Mouse (Mus musculus) colon, adult 2 months (tissue): ENCODE results near the gene Ccdc85a. TPM values are rescaled to one million over a fixed set of nuclear protein-coding genes. Genes with fewer than 3 reads are reported as not detected.

Source experiments
- polyA plus RNA-seq: library from polyadenylated mRNA; depleted of rRNA; stranded (reverse); fragments of >200 nt; gene quantifications from 2 replicates; pipeline ENCODE4 v1.2.3, GENCODE M21; 2012; rRNA removed

Gene Ccdc85a
- polyA plus RNA-seq: 0.38 and 0.49 TPM in 2 replicates

DNA sequence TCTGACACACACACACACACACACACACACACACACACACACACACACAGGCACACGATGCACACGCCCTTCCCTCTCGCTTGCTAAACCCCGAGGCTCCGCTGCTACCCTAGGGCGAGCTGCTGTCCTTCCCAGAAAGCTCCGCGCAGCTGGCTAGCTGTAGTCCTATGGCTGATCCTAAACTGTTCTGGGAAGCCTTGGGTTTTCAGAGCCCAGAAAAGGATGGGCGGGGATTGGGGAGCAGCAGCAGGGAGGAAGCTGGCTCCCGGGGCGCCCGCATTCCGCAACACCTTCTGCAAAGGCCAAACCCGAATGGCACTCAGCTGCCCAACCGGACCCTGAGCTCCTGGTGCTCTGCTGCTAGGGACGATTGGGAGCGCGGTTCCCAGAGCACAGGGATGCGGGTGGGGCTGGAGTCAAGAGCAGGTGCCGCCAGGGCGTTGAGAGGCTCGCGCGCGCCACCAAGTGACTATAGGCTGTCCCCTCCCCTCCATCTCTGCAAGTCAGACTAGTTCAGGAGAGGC is at the start of gene Ccdc85a:
Gene Ccdc85a (minus strand): TSS at position 414 of the 524 bp plus-strand sequence.

DNA sequence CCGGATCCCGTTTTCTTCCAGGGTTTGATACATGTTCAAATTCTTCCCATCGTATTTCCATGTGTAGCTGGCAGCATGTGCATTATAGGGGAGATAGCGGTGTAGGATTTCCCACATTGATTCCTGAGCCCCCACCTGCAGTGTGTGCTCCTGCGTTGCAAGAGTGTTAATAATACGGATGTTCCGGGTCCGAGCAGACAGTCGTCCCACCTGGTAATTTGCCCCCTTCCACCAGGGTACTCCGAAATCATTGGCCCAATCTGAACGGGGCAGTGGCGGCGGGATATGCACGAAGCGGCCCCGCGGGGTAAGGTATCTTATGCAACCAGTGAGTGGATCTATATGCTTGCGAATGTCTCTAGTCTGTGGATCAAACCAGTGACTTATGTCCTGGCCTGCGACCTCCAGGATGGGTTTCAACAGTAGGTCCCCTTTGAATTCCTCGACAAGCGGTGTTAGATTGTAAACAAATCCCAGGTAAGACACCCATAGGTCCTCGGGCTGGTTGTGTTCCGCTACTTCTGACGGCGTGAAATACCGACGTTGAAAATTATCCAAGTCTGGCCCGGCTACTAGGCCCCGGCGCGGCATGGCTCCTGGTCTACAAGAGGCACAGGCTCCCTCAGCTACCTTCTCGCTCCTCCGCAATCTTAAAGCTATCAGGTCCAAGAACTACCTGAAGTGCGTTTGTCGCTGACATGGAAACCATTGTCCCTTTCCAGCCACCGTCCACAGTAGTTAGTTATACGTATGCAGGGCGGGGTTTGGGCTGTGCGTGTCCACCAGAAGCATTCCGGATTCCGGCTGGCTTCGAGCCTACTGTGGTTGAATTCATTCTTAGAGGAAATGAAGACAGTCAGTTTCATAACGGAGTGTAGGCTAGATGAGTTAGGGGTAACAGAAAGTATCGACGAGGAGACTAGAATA is 244.6 kb downstream of the Ccdc85a start, which contains the start of gene Gm6685:
Gene Gm6685 (minus strand): TSS at position 644 of the 927 bp plus-strand sequence.

Other genes with a start within 250 kb of the Ccdc85a start
- gene Gm6685, start 244.5 kb downstream of the Ccdc85a start, polyA plus RNA-seq: 0.76 and 0.91 TPM in 2 replicates